Mouse (Mus musculus) midbrain, embryonic 13.5 days (tissue): ENCODE data around the gene Cotl1. TPM values are rescaled to one million over a fixed set of nuclear protein-coding genes. Genes with fewer than 3 reads are reported as not detected.
A peak's percentile ranks its signal among the peaks of the same experiment; 100 is the strongest.

Experiments
- ATAC-seq: fragments of 200-750 bp; cut with Nextera tagmentation; 2 replicates; pipeline ENCODE4 v1.8.0; 2017; ENCODE audit warnings: mild to moderate bottlenecking, moderate TSS enrichment, moderate library complexity
- H3K27ac ChIP-seq: fragments of 300-500 bp; sonication (generic); 2 replicates; pipeline ENCODE4 v1.5.1; 2015; ENCODE audit warnings: inconsistent platforms, mild to moderate bottlenecking, moderate library complexity
- H3K27me3 ChIP-seq: fragments of 300-500 bp; sonication (generic); 2 replicates; pipeline ENCODE4 v1.6.1; 2015; ENCODE audit warnings: mild to moderate bottlenecking, inconsistent platforms
- H3K36me3 ChIP-seq: fragments of 300-500 bp; sonication (generic); 2 replicates; pipeline ENCODE4 v1.6.1; 2015; ENCODE audit warnings: mild to moderate bottlenecking, inconsistent platforms
- H3K4me1 ChIP-seq: fragments of 300-500 bp; sonication (generic); replicated peaks from 2 replicates; pipeline ENCODE4 v1.6.1; 2015; ENCODE audit warnings: inconsistent platforms
- H3K4me2 ChIP-seq: fragments of 300-500 bp; sonication (generic); replicated peaks from 2 replicates; pipeline ENCODE4 v1.6.1; 2015; ENCODE audit warnings: moderate library complexity, mild to moderate bottlenecking, inconsistent platforms
- H3K4me3 ChIP-seq: fragments of 300-500 bp; sonication (generic); replicated peaks from 2 replicates; pipeline ENCODE4 v1.5.1; 2015; ENCODE audit warnings: mild to moderate bottlenecking, inconsistent platforms
- H3K9ac ChIP-seq: fragments of 300-500 bp; sonication (generic); replicated peaks from 2 replicates; pipeline ENCODE4 v1.6.1; 2015; ENCODE audit warnings: mild to moderate bottlenecking, inconsistent platforms
- H3K9me3 ChIP-seq: fragments of 300-500 bp; sonication (generic); 2 replicates; pipeline ENCODE4 v1.6.1; 2016; ENCODE audit warnings: mild to moderate bottlenecking, inconsistent platforms
- WGBS: fragments of 180-500 bp; shearing (Covaris S2); methylation state at CpG from one replicate; pipeline ENCODE4 v1.1.7; 2015; 5-methylcytosine and 5-hydroxymethylcytosine counted together
- polyA plus RNA-seq: library from polyadenylated mRNA; unstranded; fragments of >200 nt; fragmentation: Nextera tagmentation; extraction: Ambion mirVana; gene quantifications from 2 replicates; pipeline ENCODE4 v1.2.1, GENCODE M21; 2015

Gene Cotl1
- polyA plus RNA-seq = 79.8 and 105 TPM in 2 replicates

GRCm38 (mm10) chr8:119840275-119840808 lies at the start of gene Cotl1:
Gene Cotl1 (minus strand): TSS chr8:119840544.
- peaks cover 5% of the 10 kb centered on the region for H3K36me3 ChIP-seq
- peak within 1 kb of the TSS; percentile 88 for H3K27ac ChIP-seq
- no peaks in the 10 kb centered on the region for H3K9me3 ChIP-seq
- under 1% methylated on average over 57 of the region's 57 CpGs for WGBS
- 0 out of 2 replicates have a peak, but pooled peaks cover 4% of the 10 kb centered on the region for H3K27me3 ChIP-seq
- peak; percentile 94 for ATAC-seq
- H3K4me3 ChIP-seq = peak within 1 kb of the TSS; percentile 73
- H3K9ac ChIP-seq = peak within 1 kb of the TSS; percentile 87
- peaks cover 53% of the 10 kb centered on the region for H3K4me1 ChIP-seq
- peak within 1 kb of the TSS; percentile 82 for H3K4me2 ChIP-seq

- ATAC-seq = peak; percentile 43; the same call in 1 of the 2 replicates
- Histone ChIP-seq H3K36me3 (no peaks in the 10 kb centered on the region), H3K4me1 (peaks cover 13% of the 10 kb centered on the region), H3K9me3 (no peaks in the 10 kb centered on the region), H3K9ac (no peak overlapping the region), H3K27me3 (no peaks in the 10 kb centered on the region), H3K4me2 (no peak overlapping the region), H3K27ac (no peak overlapping the region), H3K4me3 (no peak overlapping the region)
- 48% methylated on average over 4 of the region's 4 CpGs for WGBS
These were observed 47.7 kb upstream of the Cotl1 start for GRCm38 (mm10) chr8:119888012-119888411.

DNA sequence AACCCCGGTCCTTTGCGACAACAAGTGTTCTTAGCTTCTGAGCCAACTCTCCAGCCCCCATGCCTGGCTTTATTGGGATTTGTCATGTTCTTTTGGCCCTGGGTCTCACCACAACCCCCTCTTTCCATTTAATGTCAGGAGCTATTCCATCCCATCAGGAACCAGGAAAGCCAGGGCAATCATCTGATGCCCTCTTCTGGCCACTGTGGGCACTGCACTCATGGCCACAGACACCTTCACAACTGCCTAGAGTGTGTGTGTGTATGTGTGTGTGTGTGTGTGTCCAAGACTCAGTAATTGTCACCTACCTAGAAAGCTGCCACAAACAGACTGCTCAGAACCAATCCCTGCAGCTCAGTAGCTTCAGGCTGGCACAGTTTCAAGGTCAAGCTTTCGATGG lies 46.8 kb upstream of the Cotl1 start:
- H3K36me3 ChIP-seq = no peaks in the 10 kb centered on the region
- H3K4me2 ChIP-seq = no peak overlapping the region
- no peak overlapping the region for H3K27ac ChIP-seq
- no peak overlapping the region for H3K9ac ChIP-seq
- no peaks in the 10 kb centered on the region for H3K9me3 ChIP-seq
- H3K27me3 ChIP-seq = no peaks in the 10 kb centered on the region
- WGBS = 95% methylated on average over 3 of the region's 3 CpGs
- no peak for ATAC-seq
- H3K4me3 ChIP-seq = no peak overlapping the region
- H3K4me1 ChIP-seq = peaks cover 13% of the 10 kb centered on the region

DNA sequence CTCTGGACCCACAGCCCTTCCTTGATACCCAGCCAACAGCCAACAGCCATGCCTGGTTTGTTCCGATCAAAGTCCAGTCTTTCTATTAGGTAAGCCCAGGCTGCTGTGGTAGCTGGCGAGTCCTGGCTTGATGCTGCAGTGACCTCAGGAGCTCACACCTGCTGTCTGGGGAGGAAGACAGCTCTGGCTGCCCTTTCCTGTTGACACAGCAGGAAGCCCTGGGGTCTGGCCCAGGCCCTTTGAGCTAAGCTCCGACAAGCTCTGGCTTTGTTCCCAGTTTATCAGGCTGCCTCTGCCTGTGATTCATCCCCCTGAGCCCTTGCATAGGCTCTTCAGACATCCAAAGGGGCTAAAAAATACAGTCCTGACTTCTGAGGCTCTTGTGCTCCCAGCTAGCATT lies 45.3 kb upstream of the Cotl1 start:
- Histone ChIP-seq H3K27me3 (no peaks in the 10 kb centered on the region), H3K4me3 (no peak overlapping the region), H3K4me2 (no peak overlapping the region), H3K9me3 (no peaks in the 10 kb centered on the region), H3K4me1 (peaks cover 13% of the 10 kb centered on the region), H3K36me3 (no peaks in the 10 kb centered on the region), H3K27ac (0 out of 2 replicates have a peak overlapping the region, but pooled peaks have one; percentile 7), H3K9ac (no peak overlapping the region)
- WGBS = 27% methylated on average over 3 of the region's 3 CpGs
- no peak for ATAC-seq

GRCm38 (mm10) chr8:119883281-119883680 lies 42.9 kb upstream of the Cotl1 start:
- Histone ChIP-seq H3K9me3 (no peaks in the 10 kb centered on the region), H3K4me3 (no peak overlapping the region), H3K36me3 (peaks cover 3% of the 10 kb centered on the region; the same call in 1 of the 2 replicates), H3K4me1 (peaks cover 13% of the 10 kb centered on the region), H3K27ac (no peak overlapping the region), H3K4me2 (no peak overlapping the region), H3K9ac (no peak overlapping the region), H3K27me3 (no peaks in the 10 kb centered on the region)
- no peak for ATAC-seq
- 95% methylated on average over 7 of the region's 7 CpGs for WGBS

- no peak overlapping the region for H3K4me3 ChIP-seq
- no peaks in the 10 kb centered on the region for H3K9me3 ChIP-seq
- no peak overlapping the region for H3K4me2 ChIP-seq
- peaks cover 15% of the 10 kb centered on the region for H3K36me3 ChIP-seq
- whole genome bisulfite sequencing = 80% methylated on average over 8 of the region's 8 CpGs
- H3K27ac ChIP-seq = no peak overlapping the region
- no peak overlapping the region for H3K9ac ChIP-seq
- no peak for ATAC-seq
- peaks cover 7% of the 10 kb centered on the region; the same call in 1 of the 2 replicates for H3K4me1 ChIP-seq
- H3K27me3 ChIP-seq = no peaks in the 10 kb centered on the region
These were observed 41.6 kb upstream of the Cotl1 start for GRCm38 (mm10) chr8:119881917-119882316.

GRCm38 (mm10) chr8:119881301-119881700 lies 41.0 kb upstream of the Cotl1 start:
- H3K4me2 ChIP-seq = no peak overlapping the region
- WGBS = 73% methylated on average over 6 of the region's 6 CpGs
- no peaks in the 10 kb centered on the region for H3K27me3 ChIP-seq
- H3K36me3 ChIP-seq = peaks cover 21% of the 10 kb centered on the region
- no peaks in the 10 kb centered on the region for H3K9me3 ChIP-seq
- no peak overlapping the region for H3K4me3 ChIP-seq
- no peak for ATAC-seq
- H3K27ac ChIP-seq = no peak overlapping the region
- H3K9ac ChIP-seq = no peak overlapping the region
- H3K4me1 ChIP-seq = peaks cover 7% of the 10 kb centered on the region; the same call in 1 of the 2 replicates

GRCm38 (mm10) chr8:119873181-119873580 lies 32.8 kb upstream of the Cotl1 start:
- Histone ChIP-seq H3K4me3 (no peak overlapping the region), H3K9me3 (peaks cover 8% of the 10 kb centered on the region), H3K27ac (no peak overlapping the region), H3K4me2 (no peak overlapping the region), H3K9ac (no peak overlapping the region), H3K36me3 (peaks cover 78% of the 10 kb centered on the region), H3K27me3 (no peaks in the 10 kb centered on the region), H3K4me1 (no peaks in the 10 kb centered on the region)
- WGBS = 98% methylated on average over 1 of the region's 1 CpGs
- ATAC-seq = no peak

DNA sequence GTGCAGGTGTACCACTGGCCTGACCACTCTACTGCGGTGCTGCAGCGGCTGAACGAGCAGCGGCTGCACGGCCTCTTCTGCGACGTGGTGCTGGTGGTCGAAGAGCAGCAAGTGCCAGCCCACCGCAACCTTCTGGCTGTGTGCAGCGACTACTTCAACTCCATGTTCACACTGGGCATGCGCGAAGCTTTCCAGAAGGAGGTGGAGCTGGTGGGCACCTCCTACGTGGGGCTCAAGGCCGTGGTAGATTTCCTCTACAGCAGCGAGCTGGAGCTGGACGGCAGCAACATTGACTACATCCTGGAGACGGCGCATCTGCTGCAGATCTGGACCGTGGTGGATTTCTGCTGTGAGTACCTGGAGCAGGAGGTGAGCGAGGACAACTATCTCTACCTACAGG lies 29.3 kb upstream of the Cotl1 start:
- WGBS = 80% methylated on average over 20 of the region's 20 CpGs
- peaks cover 8% of the 10 kb centered on the region for H3K9me3 ChIP-seq
- no peaks in the 10 kb centered on the region for H3K4me1 ChIP-seq
- no peak overlapping the region for H3K4me3 ChIP-seq
- peaks cover 54% of the 10 kb centered on the region for H3K36me3 ChIP-seq
- no peaks in the 10 kb centered on the region for H3K27me3 ChIP-seq
- no peak overlapping the region for H3K4me2 ChIP-seq
- no peak overlapping the region for H3K27ac ChIP-seq
- no peak overlapping the region for H3K9ac ChIP-seq
- no peak for ATAC-seq

DNA sequence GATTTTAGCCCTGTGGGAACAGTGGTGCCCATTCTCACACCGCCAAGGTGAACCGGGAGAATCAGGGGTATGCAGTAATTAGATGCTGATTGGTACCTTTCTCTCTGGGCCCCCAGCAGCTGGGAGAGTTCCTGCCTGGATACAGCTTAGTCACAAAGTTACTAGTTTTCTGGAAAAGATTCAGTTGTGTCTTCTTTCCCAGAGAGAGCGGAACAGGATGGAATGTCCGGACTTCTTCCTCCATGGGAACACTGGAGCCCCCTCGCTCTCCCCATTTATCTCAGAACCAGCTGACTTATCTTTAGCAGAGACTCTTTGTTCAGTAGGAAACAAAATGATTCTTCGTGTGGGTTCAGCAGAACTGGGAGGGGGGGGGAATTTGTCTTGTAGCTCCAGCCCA lies 22.4 kb upstream of the Cotl1 start:
- H3K27me3 ChIP-seq = peaks cover 4% of the 10 kb centered on the region; the same call in 1 of the 2 replicates
- H3K9ac ChIP-seq = peak overlapping the region; percentile 81
- peaks cover 17% of the 10 kb centered on the region for H3K4me1 ChIP-seq
- H3K36me3 ChIP-seq = 0 out of 2 replicates have a peak, but pooled peaks cover 3% of the 10 kb centered on the region
- H3K9me3 ChIP-seq = no peaks in the 10 kb centered on the region
- no peak for ATAC-seq
- peak overlapping the region; percentile 78 for H3K4me3 ChIP-seq
- H3K27ac ChIP-seq = no peak overlapping the region
- 10% methylated on average over 6 of the region's 6 CpGs for WGBS
- H3K4me2 ChIP-seq = peak overlapping the region; percentile 87

DNA sequence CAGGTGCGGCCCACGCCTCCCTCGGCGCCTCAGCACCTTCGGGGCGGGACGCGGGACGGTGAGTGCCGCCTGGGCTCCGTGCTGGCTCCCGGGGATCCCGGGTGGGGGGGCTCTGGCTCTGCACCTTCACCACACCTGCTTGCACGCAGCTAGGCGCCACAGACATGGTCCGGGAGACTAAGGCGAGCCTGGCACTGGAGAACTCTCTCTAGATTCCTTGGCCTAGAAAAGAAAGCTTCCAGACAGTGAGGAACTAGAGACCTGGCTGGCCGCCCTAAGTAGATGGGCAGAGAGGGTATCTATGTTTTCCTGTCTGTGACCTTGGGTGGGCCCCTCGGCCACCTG lies 22.0 kb upstream of the Cotl1 start:
- H3K27ac ChIP-seq = peak overlapping the region; percentile 58; the same call in 1 of the 2 replicates
- peaks cover 17% of the 10 kb centered on the region for H3K4me1 ChIP-seq
- 1% methylated on average over 19 of the region's 19 CpGs for WGBS
- H3K36me3 ChIP-seq = 0 out of 2 replicates have a peak, but pooled peaks cover 3% of the 10 kb centered on the region
- no peaks in the 10 kb centered on the region for H3K9me3 ChIP-seq
- ATAC-seq = no peak
- H3K4me3 ChIP-seq = peak overlapping the region; percentile 78
- H3K9ac ChIP-seq = peak overlapping the region; percentile 81
- H3K27me3 ChIP-seq = peaks cover 4% of the 10 kb centered on the region; the same call in 1 of the 2 replicates
- peak overlapping the region; percentile 87 for H3K4me2 ChIP-seq

- Histone ChIP-seq H3K9ac (peak within 1 kb of the TSS; percentile 81), H3K4me2 (peak within 1 kb of the TSS; percentile 87), H3K27me3 (peaks cover 4% of the 10 kb centered on the region; the same call in 1 of the 2 replicates), H3K9me3 (no peaks in the 10 kb centered on the region), H3K27ac (peak within 1 kb of the TSS; percentile 58; the same call in 1 of the 2 replicates), H3K36me3 (0 out of 2 replicates have a peak, but pooled peaks cover 3% of the 10 kb centered on the region), H3K4me1 (peaks cover 17% of the 10 kb centered on the region), H3K4me3 (peak within 1 kb of the TSS; percentile 78)
- ATAC-seq = peak; percentile 97
- WGBS = under 1% methylated on average over 35 of the region's 35 CpGs
These were observed 21.5 kb upstream of the Cotl1 start, which contains the start of gene Klhl36 for GRCm38 (mm10) chr8:119861706-119862389. Gene Klhl36 (plus strand): TSS chr8:119862266.
